Mouse (Mus musculus) left cerebral cortex, postnatal 14 days (tissue): ENCODE data around the gene Afmid. TPM values are rescaled to one million over a fixed set of nuclear protein-coding genes. Genes with fewer than 3 reads are reported as not detected.

ENCODE experiments used
- total RNA-seq, 2 experiments: library from RNA; stranded (reverse); gene quantifications; 2 replicates each; pipeline ENCODE4 v1.2.3; 2021

The Afmid gene
- total RNA-seq, 2 experiments from 2014 or later = 7.0 to 8.4 TPM

Other genes with a start within 250 kb of the Afmid start
- 10 to 100 TPM; 56.5 to 57.5 TPM for gene Tnrc6c, start 171.6 kb upstream of the Afmid start, total RNA-seq
- gene Tmc8, start 43.8 kb upstream of the Afmid start, total RNA-seq = 1 to 10 TPM; 1.0 to 1.4 TPM
- 1 to 10 TPM; 4.0 to 5.4 TPM for gene Tmc6, start 43.7 kb upstream of the Afmid start, total RNA-seq
- gene 6030468B19Rik, start 28.3 kb upstream of the Afmid start, total RNA-seq = not detected
- gene Gm20708, start 16.3 kb upstream of the Afmid start, total RNA-seq = 1 to 10 TPM; 1.9 to 2.3 TPM
- 10 to 100 TPM; 11.9 to 13.0 TPM for gene Syngr2, start 16.3 kb upstream of the Afmid start, total RNA-seq
- 1 to 10 TPM; 1.3 to 1.4 TPM for gene Tk1, start 168 bp downstream of the Afmid start, total RNA-seq
- gene Birc5, start 23.3 kb downstream of the Afmid start, total RNA-seq = 1 to 10 TPM; 1.6 to 1.7 TPM
- gene Tmem235, start 34.8 kb downstream of the Afmid start, total RNA-seq = not detected
- gene Tha1, start 47.6 kb downstream of the Afmid start, total RNA-seq = 1 to 10 TPM; 3.4 to 5.1 TPM
- gene Socs3, start 144.1 kb downstream of the Afmid start, total RNA-seq = 1 to 10 TPM; 3.7 to 3.8 TPM
- gene Pgs1, start 160.4 kb downstream of the Afmid start, total RNA-seq = 10 to 100 TPM; 74.4 to 76.2 TPM